Mouse (Mus musculus) adrenal gland, postnatal 4 days (tissue): ENCODE data around the gene Hcrtr2. TPM values are rescaled to one million over a fixed set of nuclear protein-coding genes. Genes with fewer than 3 reads are reported as not detected.

ENCODE experiments used
- DNase-seq, 2 experiments: peaks; one replicate each; pipeline ENCODE4 v3.0.0; 2021 to 2022; ENCODE audit warnings: low spot score in 2 of 2, mixed read lengths in 2 of 2
- total RNA-seq, 2 experiments: library from RNA; stranded (reverse); gene quantifications; 2 replicates each; pipeline ENCODE4 v1.2.3; 2021

Hcrtr2 gene
- total RNA-seq, 2 experiments from 2014 or later: 0.59 to 0.67 TPM

- DNase-seq: no peak
Measured at GRCm38 (mm10) chr9:76235945-76236503, 87.6 kb downstream of the Hcrtr2 start.

- no peak for DNase-seq
Measured at GRCm38 (mm10) chr9:76234899-76235298, 88.8 kb downstream of the Hcrtr2 start.

GRCm38 (mm10) chr9:76230400-76230799 lies 93.3 kb downstream of the Hcrtr2 start:
- DNase-seq: no peak

GRCm38 (mm10) chr9:76217178-76217975 lies 106.3 kb downstream of the Hcrtr2 start:
- DNase-seq: no peak

- DNase-seq: no peak
Measured at GRCm38 (mm10) chr9:76214678-76215077, 109.0 kb downstream of the Hcrtr2 start.

GRCm38 (mm10) chr9:76213557-76213956 lies 110.1 kb downstream of the Hcrtr2 start, which contains the start of gene Gfral:
Gene Gfral, minus strand, starts transcription at chr9:76213657.
- no peak for DNase-seq

- no peak for DNase-seq
Measured at GRCm38 (mm10) chr9:76196917-76197316, 126.7 kb downstream of the Hcrtr2 start.

GRCm38 (mm10) chr9:76179221-76179620 lies 144.4 kb downstream of the Hcrtr2 start:
- DNase-seq: no peak

Other genes starting within 250 kb of the Hcrtr2 start
- gene Gfral, start 110.2 kb downstream of the Hcrtr2 start, total RNA-seq: not detected
- 1 to 10 TPM in 1 of 2 experiments, under 1 TPM in 1; 0.90 to 1.4 TPM for gene Fam83b, start 243.3 kb upstream of the Hcrtr2 start, total RNA-seq